Mouse (Mus musculus) hindbrain, embryonic 14.5 days (tissue): ENCODE data around the gene Tuba8. TPM values are rescaled to one million over a fixed set of nuclear protein-coding genes. Genes with fewer than 3 reads are reported as not detected.

Experiments used
- ATAC-seq: fragments of 200-750 bp; cut with Nextera tagmentation; 2 replicates; pipeline ENCODE4 v1.8.0; 2017; ENCODE audit warnings: moderate number of reproducible peaks, mild to moderate bottlenecking, moderate TSS enrichment, moderate library complexity; ENCODE audit not compliant: low FRiP score
- DNase-seq: peaks from one replicate; pipeline ENCODE4 v3.0.0-alpha.2; 2015; ENCODE audit warnings: low spot score
- H3K27ac ChIP-seq: fragments of 300-500 bp; sonication (generic); 2 replicates; pipeline ENCODE4 v1.5.1; 2014; ENCODE audit warnings: mild to moderate bottlenecking, moderate library complexity
- H3K27me3 ChIP-seq: fragments of 300-500 bp; sonication (generic); 2 replicates; pipeline ENCODE4 v1.6.1; 2014; ENCODE audit warnings: mild to moderate bottlenecking, low read length, mixed read lengths; ENCODE audit not compliant: control insufficient read depth, insufficient read depth
- H3K36me3 ChIP-seq: fragments of 300-500 bp; sonication (generic); replicated peaks from 2 replicates; pipeline ENCODE4 v1.6.1; 2014; ENCODE audit not compliant: control insufficient read depth, insufficient read depth
- H3K4me1 ChIP-seq: fragments of 300-500 bp; sonication (generic); replicated peaks from 2 replicates; pipeline ENCODE4 v1.6.1; 2014; ENCODE audit warnings: antibody characterized with exemption, low read length, mixed read lengths; ENCODE audit not compliant: control insufficient read depth, insufficient read depth
- H3K4me2 ChIP-seq: fragments of 300-500 bp; sonication (generic); replicated peaks from 2 replicates; pipeline ENCODE4 v1.6.1; 2014; ENCODE audit warnings: mild to moderate bottlenecking, moderate library complexity
- H3K4me3 ChIP-seq: fragments of 300-500 bp; sonication (generic); replicated peaks from 2 replicates; pipeline ENCODE4 v1.5.1; 2014; ENCODE audit warnings: mild to moderate bottlenecking, low read length
- H3K9ac ChIP-seq: fragments of 300-500 bp; sonication (generic); 2 replicates; pipeline ENCODE4 v1.6.1; 2014
- H3K9me3 ChIP-seq: fragments of 300-500 bp; sonication (generic); 2 replicates; pipeline ENCODE4 v1.6.1; 2016; ENCODE audit warnings: low read length; ENCODE audit not compliant: control insufficient read depth
- WGBS: fragments of 180-500 bp; shearing (Covaris S2); extraction: QIAGEN DNeasy Blood & Tissue Kit; methylation state at CpG from one replicate; pipeline ENCODE4 v1.1.7; 2014; 5-methylcytosine and 5-hydroxymethylcytosine counted together
- polyA plus RNA-seq: library from polyadenylated mRNA; unstranded; fragments of >200 nt; fragmentation: Nextera tagmentation; extraction: Ambion mirVana; gene quantifications from 2 replicates; pipeline ENCODE4 v1.2.1, GENCODE M21; 2014

The Tuba8 gene
- polyA plus RNA-seq, 1 experiment from 2014 or later, result 1.0 TPM

GRCm38 (mm10) chr6:121221876-121222597 lies 11.5 kb downstream of the Tuba8 start:
- no peak overlapping the region for H3K4me3 ChIP-seq
- ATAC-seq, result no peak
- no peak overlapping the region for H3K9ac ChIP-seq
- no peaks in the 10 kb centered on the region for H3K27me3 ChIP-seq
- no peaks in the 10 kb centered on the region for H3K4me1 ChIP-seq
- H3K27ac ChIP-seq, result no peak overlapping the region
- 87% methylated on average over 8 of the region's 8 CpGs for WGBS
- H3K4me2 ChIP-seq, result no peak overlapping the region
- no peaks in the 10 kb centered on the region for H3K36me3 ChIP-seq
- H3K9me3 ChIP-seq, result no peaks in the 10 kb centered on the region
- DNase-seq, result no peak

- no peaks in the 10 kb centered on the region for H3K27me3 ChIP-seq
- no peaks in the 10 kb centered on the region for H3K36me3 ChIP-seq
- H3K27ac ChIP-seq, result no peak overlapping the region
- H3K9me3 ChIP-seq, result no peaks in the 10 kb centered on the region
- 97% methylated on average over 14 of the region's 14 CpGs for WGBS
- DNase-seq, result no peak
- H3K4me3 ChIP-seq, result no peak overlapping the region
- H3K4me1 ChIP-seq, result no peaks in the 10 kb centered on the region
- no peak overlapping the region for H3K4me2 ChIP-seq
- ATAC-seq, result no peak
- H3K9ac ChIP-seq, result no peak overlapping the region
Observed at GRCm38 (mm10) chr6:121223001-121223400, 12.5 kb downstream of the Tuba8 start.

- H3K4me3 ChIP-seq, result no peak overlapping the region
- no peak for DNase-seq
- no peaks in the 10 kb centered on the region for H3K4me1 ChIP-seq
- H3K9ac ChIP-seq, result no peak overlapping the region
- WGBS, result 77% methylated on average over 5 of the region's 5 CpGs
- no peak overlapping the region for H3K4me2 ChIP-seq
- H3K9me3 ChIP-seq, result no peaks in the 10 kb centered on the region
- no peak for ATAC-seq
- no peaks in the 10 kb centered on the region for H3K36me3 ChIP-seq
- H3K27me3 ChIP-seq, result no peaks in the 10 kb centered on the region
- no peak overlapping the region for H3K27ac ChIP-seq
Observed at GRCm38 (mm10) chr6:121224067-121224466, 13.6 kb downstream of the Tuba8 start.

- Histone ChIP-seq H3K9ac (no peak overlapping the region), H3K36me3 (no peaks in the 10 kb centered on the region), H3K4me3 (no peak overlapping the region), H3K9me3 (no peaks in the 10 kb centered on the region), H3K4me1 (no peaks in the 10 kb centered on the region), H3K27ac (no peak overlapping the region), H3K4me2 (no peak overlapping the region), H3K27me3 (no peaks in the 10 kb centered on the region)
- 35% methylated on average over 6 of the region's 6 CpGs for WGBS
- no peak for DNase-seq
- no peak for ATAC-seq
Observed at GRCm38 (mm10) chr6:121224993-121225392, 14.5 kb downstream of the Tuba8 start.

GRCm38 (mm10) chr6:121226043-121226442 lies 15.5 kb downstream of the Tuba8 start:
- Histone ChIP-seq H3K27ac (no peak overlapping the region), H3K4me2 (no peak overlapping the region), H3K9ac (no peak overlapping the region), H3K4me3 (no peak overlapping the region), H3K27me3 (no peaks in the 10 kb centered on the region), H3K36me3 (no peaks in the 10 kb centered on the region), H3K9me3 (no peaks in the 10 kb centered on the region), H3K4me1 (no peaks in the 10 kb centered on the region)
- ATAC-seq (no peak), DNase-seq (no peak)
- WGBS, result 77% methylated on average over 4 of the region's 4 CpGs

- ATAC-seq (no peak), DNase-seq (no peak)
- no peaks in the 10 kb centered on the region for H3K27me3 ChIP-seq
- H3K4me3 ChIP-seq, result no peak overlapping the region
- no peaks in the 10 kb centered on the region for H3K4me1 ChIP-seq
- H3K9me3 ChIP-seq, result no peaks in the 10 kb centered on the region
- no peak overlapping the region for H3K9ac ChIP-seq
- WGBS, result 94% methylated on average over 2 of the region's 2 CpGs
- no peaks in the 10 kb centered on the region for H3K36me3 ChIP-seq
- no peak overlapping the region for H3K4me2 ChIP-seq
- no peak overlapping the region for H3K27ac ChIP-seq
Observed at GRCm38 (mm10) chr6:121226744-121227143, 16.2 kb downstream of the Tuba8 start.

GRCm38 (mm10) chr6:121228421-121228820 lies 17.9 kb downstream of the Tuba8 start:
- WGBS, result 77% methylated on average over 8 of the region's 8 CpGs
- Histone ChIP-seq H3K9ac (no peak overlapping the region), H3K27ac (no peak overlapping the region), H3K4me1 (no peaks in the 10 kb centered on the region), H3K9me3 (no peaks in the 10 kb centered on the region), H3K36me3 (no peaks in the 10 kb centered on the region), H3K4me2 (no peak overlapping the region), H3K4me3 (no peak overlapping the region), H3K27me3 (no peaks in the 10 kb centered on the region)
- no peak for ATAC-seq
- no peak for DNase-seq

- Histone ChIP-seq H3K4me1 (no peaks in the 10 kb centered on the region), H3K27me3 (no peaks in the 10 kb centered on the region), H3K27ac (no peak overlapping the region), H3K9me3 (no peaks in the 10 kb centered on the region), H3K4me3 (no peak overlapping the region), H3K4me2 (no peak overlapping the region), H3K9ac (no peak overlapping the region), H3K36me3 (no peaks in the 10 kb centered on the region)
- DNase-seq (no peak), ATAC-seq (no peak)
- WGBS, result 60% methylated on average over 1 of the region's 1 CpGs
Observed at GRCm38 (mm10) chr6:121232652-121233051, 22.2 kb downstream of the Tuba8 start.

- ATAC-seq, result no peak
- DNase-seq, result no peak
- 96% methylated on average over 2 of the region's 2 CpGs for WGBS
- no peak overlapping the region for H3K9ac ChIP-seq
- no peak overlapping the region for H3K4me3 ChIP-seq
- H3K4me1 ChIP-seq, result no peaks in the 10 kb centered on the region
- no peaks in the 10 kb centered on the region for H3K36me3 ChIP-seq
- no peaks in the 10 kb centered on the region for H3K27me3 ChIP-seq
- H3K9me3 ChIP-seq, result no peaks in the 10 kb centered on the region
- H3K4me2 ChIP-seq, result no peak overlapping the region
- no peak overlapping the region for H3K27ac ChIP-seq
Observed at GRCm38 (mm10) chr6:121236386-121236785, 25.9 kb downstream of the Tuba8 start.

- no peak overlapping the region for H3K4me2 ChIP-seq
- no peak overlapping the region for H3K9ac ChIP-seq
- 95% methylated on average over 4 of the region's 4 CpGs for WGBS
- H3K9me3 ChIP-seq, result no peaks in the 10 kb centered on the region
- no peaks in the 10 kb centered on the region for H3K27me3 ChIP-seq
- no peak overlapping the region for H3K27ac ChIP-seq
- ATAC-seq (no peak), DNase-seq (no peak)
- H3K4me3 ChIP-seq, result no peak overlapping the region
- no peaks in the 10 kb centered on the region for H3K36me3 ChIP-seq
- no peaks in the 10 kb centered on the region for H3K4me1 ChIP-seq
Observed at GRCm38 (mm10) chr6:121238209-121238608, 27.7 kb downstream of the Tuba8 start.
